Mouse (Mus musculus): ENCODE results near the gene Hist1h2bm. TPM values are rescaled to one million over a fixed set of nuclear protein-coding genes. Genes with fewer than 3 reads are reported as not detected.
"Not testable (repeated sequence)": the region's sequence is repeated elsewhere in the genome, so short reads cannot be mapped to it uniquely, and the experiment has no call there.

Gene Hist1h2bm
- total and polyA plus RNA-seq, 2 experiments from 2014 or later, result 0.51 to 468 TPM

GRCm38 (mm10) chr13:21753051-21753523 lies 31.2 kb downstream of the Hist1h2bm start:
- Histone ChIP-seq H3K27ac (ENCODE audit: low read depth, low read length) (peak overlapping the region; percentile 84), H3K4me1 (ENCODE audit: insufficient read depth, low read length) (no peaks in the 10 kb centered on the region), H3K9me3 (ENCODE audit: low read length) (no peaks in the 10 kb centered on the region), H3K36me3 (ENCODE audit: insufficient read depth, low read length) (no peaks in the 10 kb centered on the region), H3K27me3 (ENCODE audit: insufficient read depth, low read length) (no peaks in the 10 kb centered on the region), H3K4me3 (ENCODE audit: low read depth, low read length) (peak overlapping the region; percentile 39), H3K9ac (replicated peaks; ENCODE audit: low read length, poor library complexity, severe bottlenecking) (0 out of 2 replicates have a peak overlapping the region, but pooled peaks have one; percentile 24), H3K4me2 (ENCODE audit: low read depth, low read length, poor library complexity, severe bottlenecking) (peak overlapping the region; percentile 61)
- ATAC-seq (ENCODE audit: low FRiP score), result no peak
- no peak for DNase-seq (ENCODE audit: low spot score)
- TF ChIP-seq CTCF (IDR thresholded peaks at IDR 0.05), result no peak
- WGBS, result under 1% methylated on average over 10 of the region's 10 CpGs

GRCm38 (mm10) chr13:21753524-21754285 lies 31.9 kb downstream of the Hist1h2bm start, which contains the start of the genes Hist1h2ak and Hist1h2bn:
Hist1h2ak (minus strand) TSS chr13:21753827.
Hist1h2bn (plus strand) TSS chr13:21754123.
- 0 out of 2 replicates have a peak within 1 kb of the TSS, but pooled peaks have one; percentile 24 for H3K9ac ChIP-seq (replicated peaks; ENCODE audit: low read length, poor library complexity, severe bottlenecking)
- ATAC-seq (ENCODE audit: low FRiP score), result peak; percentile 97
- H3K27ac ChIP-seq (ENCODE audit: low read depth, low read length), result peak within 1 kb of the TSS; percentile 84
- not testable (repeated sequence) for H3K9me3 ChIP-seq (ENCODE audit: low read length); H3K36me3 ChIP-seq (ENCODE audit: insufficient read depth, low read length); H3K4me1 ChIP-seq (ENCODE audit: insufficient read depth, low read length); H3K27me3 ChIP-seq (ENCODE audit: insufficient read depth, low read length)
- DNase-seq (ENCODE audit: low spot score), result peak; percentile 97
- peak within 1 kb of the TSS; percentile 39 for H3K4me3 ChIP-seq (ENCODE audit: low read depth, low read length)
- peak; percentile 41 for TF ChIP-seq CTCF (IDR thresholded peaks at IDR 0.05)
- under 1% methylated on average over 30 of the region's 50 CpGs for WGBS
- H3K4me2 ChIP-seq (ENCODE audit: low read depth, low read length, poor library complexity, severe bottlenecking), result peak within 1 kb of the TSS; percentile 61

GRCm38 (mm10) chr13:21754294-21755001 lies 32.6 kb downstream of the Hist1h2bm start:
- H3K9me3 ChIP-seq (ENCODE audit: low read length); ATAC-seq (ENCODE audit: low FRiP score); H3K9ac ChIP-seq (replicated peaks; ENCODE audit: low read length, poor library complexity, severe bottlenecking); H3K4me1 ChIP-seq (ENCODE audit: insufficient read depth, low read length); H3K36me3 ChIP-seq (ENCODE audit: insufficient read depth, low read length); H3K27me3 ChIP-seq (ENCODE audit: insufficient read depth, low read length): not testable (repeated sequence)
- H3K4me2 ChIP-seq (ENCODE audit: low read depth, low read length, poor library complexity, severe bottlenecking), result peak overlapping the region; percentile 61
- WGBS, result under 1% methylated on average over 23 of the region's 26 CpGs
- peak; percentile 67 for DNase-seq (ENCODE audit: low spot score)
- H3K4me3 ChIP-seq (ENCODE audit: low read depth, low read length), result peak overlapping the region; percentile 39
- H3K27ac ChIP-seq (ENCODE audit: low read depth, low read length), result peak overlapping the region; percentile 84; the same call in 1 of the 2 replicates

- no peaks in the 10 kb centered on the region for H3K27me3 ChIP-seq (ENCODE audit: insufficient read depth, low read length)
- no peak overlapping the region for H3K4me2 ChIP-seq (ENCODE audit: low read depth, low read length, poor library complexity, severe bottlenecking)
Observed at GRCm38 (mm10) chr13:21755707-21756106, 33.9 kb downstream of the Hist1h2bm start.

More at GRCm38 (mm10) chr13:21755707-21756106, 33.9 kb downstream of the Hist1h2bm start:
- H3K4me3 ChIP-seq (ENCODE audit: low read depth, low read length), result no peak overlapping the region
- DNase-seq (ENCODE audit: low spot score) (no peak), ATAC-seq (ENCODE audit: low FRiP score) (no peak)
- H3K9me3 ChIP-seq (ENCODE audit: low read length), result no peaks in the 10 kb centered on the region
- no peaks in the 10 kb centered on the region for H3K4me1 ChIP-seq (ENCODE audit: insufficient read depth, low read length)
- H3K9ac ChIP-seq (replicated peaks; ENCODE audit: low read length, poor library complexity, severe bottlenecking), result no peak overlapping the region
- no peak for TF ChIP-seq CTCF (IDR thresholded peaks at IDR 0.05)
- no peak overlapping the region for H3K27ac ChIP-seq (ENCODE audit: low read depth, low read length)
- 77% methylated on average over 1 of the region's 1 CpGs for WGBS
- H3K36me3 ChIP-seq (ENCODE audit: insufficient read depth, low read length), result no peaks in the 10 kb centered on the region

Small RNA genes lying within 50 kb of the gene (microRNA-seq; reads per million reads assigned to microRNA genes)
- not detected for gene Gm44357 (ENCODE audit: borderline number of aligned reads)
- not detected for gene Gm44367 (ENCODE audit: borderline number of aligned reads)
- not detected for gene Gm44454 (ENCODE audit: borderline number of aligned reads)

Other genes starting within 250 kb of the Hist1h2bm start
Only the 30 nearest of the 31 such genes appear.
- gene Gm10065, start 242.6 kb upstream of the Hist1h2bm start, total RNA-seq (2014; rRNA removed), result not detected in 2 replicates
- gene Gm10065, start 242.6 kb upstream of the Hist1h2bm start, polyA plus RNA-seq (2015; fragmentation: Nextera tagmentation; extraction: Ambion mirVana), result not detected in 2 replicates
- 0.22 and 0.28 TPM in 2 replicates for gene AK157302, start 226.8 kb upstream of the Hist1h2bm start, total RNA-seq (2014; rRNA removed)
- 0.49 and 0.74 TPM in 2 replicates for gene AK157302, start 226.8 kb upstream of the Hist1h2bm start, polyA plus RNA-seq (2015; fragmentation: Nextera tagmentation; extraction: Ambion mirVana)
- 6.7 and 16.8 TPM in 2 replicates for gene Gm11273, start 220.6 kb upstream of the Hist1h2bm start, total RNA-seq (2014; rRNA removed)
- 6.4 and 10.6 TPM in 2 replicates for gene Gm11273, start 220.6 kb upstream of the Hist1h2bm start, polyA plus RNA-seq (2015; fragmentation: Nextera tagmentation; extraction: Ambion mirVana)
- 6.9 and 10.6 TPM in 2 replicates for gene Zkscan8, start 190.9 kb upstream of the Hist1h2bm start, total RNA-seq (2014; rRNA removed)
- gene Zkscan8, start 190.9 kb upstream of the Hist1h2bm start, polyA plus RNA-seq (2015; fragmentation: Nextera tagmentation; extraction: Ambion mirVana), result 1.4 and 1.9 TPM in 2 replicates
- gene Olfr1366, start 179.2 kb upstream of the Hist1h2bm start, total RNA-seq (2014; rRNA removed), result not detected in 2 replicates
- 0.05 and 0.12 TPM in 2 replicates for gene Olfr1366, start 179.2 kb upstream of the Hist1h2bm start, polyA plus RNA-seq (2015; fragmentation: Nextera tagmentation; extraction: Ambion mirVana)
- not detected in 2 replicates for gene Olfr1535, start 162.2 kb upstream of the Hist1h2bm start, total RNA-seq (2014; rRNA removed)
- 0.07 and 0.10 TPM in 2 replicates for gene Olfr1535, start 162.2 kb upstream of the Hist1h2bm start, polyA plus RNA-seq (2015; fragmentation: Nextera tagmentation; extraction: Ambion mirVana)
- not detected in 2 replicates for gene Olfr1364, start 140.3 kb upstream of the Hist1h2bm start, total RNA-seq (2014; rRNA removed)
- gene Olfr1364, start 140.3 kb upstream of the Hist1h2bm start, polyA plus RNA-seq (2015; fragmentation: Nextera tagmentation; extraction: Ambion mirVana), result not detected in 2 replicates
- not detected in 2 replicates for gene Olfr1362, start 108.0 kb upstream of the Hist1h2bm start, total RNA-seq (2014; rRNA removed)
- not detected in 2 replicates for gene Olfr1362, start 108.0 kb upstream of the Hist1h2bm start, polyA plus RNA-seq (2015; fragmentation: Nextera tagmentation; extraction: Ambion mirVana)
- not detected in 2 replicates for gene Olfr11, start 79.5 kb upstream of the Hist1h2bm start, total RNA-seq (2014; rRNA removed)
- not detected in 2 replicates for gene Olfr11, start 79.5 kb upstream of the Hist1h2bm start, polyA plus RNA-seq (2015; fragmentation: Nextera tagmentation; extraction: Ambion mirVana)
- gene Olfr1361, start 58.7 kb upstream of the Hist1h2bm start, total RNA-seq (2014; rRNA removed), result not detected in 2 replicates
- gene Olfr1361, start 58.7 kb upstream of the Hist1h2bm start, polyA plus RNA-seq (2015; fragmentation: Nextera tagmentation; extraction: Ambion mirVana), result not detected in 2 replicates
- not detected in 2 replicates for gene Olfr1360, start 44.6 kb upstream of the Hist1h2bm start, total RNA-seq (2014; rRNA removed)
- not detected in 2 replicates for gene Olfr1360, start 44.6 kb upstream of the Hist1h2bm start, polyA plus RNA-seq (2015; fragmentation: Nextera tagmentation; extraction: Ambion mirVana)
- gene Olfr1359, start 23.9 kb upstream of the Hist1h2bm start, total RNA-seq (2014; rRNA removed), result not detected in 2 replicates
- gene Olfr1359, start 23.9 kb upstream of the Hist1h2bm start, polyA plus RNA-seq (2015; fragmentation: Nextera tagmentation; extraction: Ambion mirVana), result not detected in 2 replicates
- gene Hist1h2bl, start 5.9 kb upstream of the Hist1h2bm start, total RNA-seq (2014; rRNA removed), result 87.0 and 175 TPM in 2 replicates
- not detected in 2 replicates for gene Hist1h2bl, start 5.9 kb upstream of the Hist1h2bm start, polyA plus RNA-seq (2015; fragmentation: Nextera tagmentation; extraction: Ambion mirVana)
- gene Hist1h2ai, start 5.6 kb upstream of the Hist1h2bm start, total RNA-seq (2014; rRNA removed), result 253 and 398 TPM in 2 replicates
- 3.2 and 3.5 TPM in 2 replicates for gene Hist1h2ai, start 5.6 kb upstream of the Hist1h2bm start, polyA plus RNA-seq (2015; fragmentation: Nextera tagmentation; extraction: Ambion mirVana)
- 258 and 532 TPM in 2 replicates for gene Hist1h3h, start 4.4 kb upstream of the Hist1h2bm start, total RNA-seq (2014; rRNA removed)
- 2.0 TPM in 1 of 2 replicates, not detected in the other for gene Hist1h3h, start 4.4 kb upstream of the Hist1h2bm start, polyA plus RNA-seq (2015; fragmentation: Nextera tagmentation; extraction: Ambion mirVana)
- gene Hist1h4j, start 13.0 kb downstream of the Hist1h2bm start, total RNA-seq (2014; rRNA removed), result 304 and 479 TPM in 2 replicates
- gene Hist1h4j, start 13.0 kb downstream of the Hist1h2bm start, polyA plus RNA-seq (2015; fragmentation: Nextera tagmentation; extraction: Ambion mirVana), result 0.32 TPM in 1 of 2 replicates, not detected in the other
- gene Hist1h4k, start 28.5 kb downstream of the Hist1h2bm start, total RNA-seq (2014; rRNA removed), result 386 and 434 TPM in 2 replicates
- 0.80 and 2.1 TPM in 2 replicates for gene Hist1h4k, start 28.5 kb downstream of the Hist1h2bm start, polyA plus RNA-seq (2015; fragmentation: Nextera tagmentation; extraction: Ambion mirVana)
- 254 and 276 TPM in 2 replicates for gene Hist1h2ak, start 31.8 kb downstream of the Hist1h2bm start, total RNA-seq (2014; rRNA removed)
- gene Hist1h2ak, start 31.8 kb downstream of the Hist1h2bm start, polyA plus RNA-seq (2015; fragmentation: Nextera tagmentation; extraction: Ambion mirVana), result 2.4 and 4.6 TPM in 2 replicates
- gene Hist1h2bn, start 32.1 kb downstream of the Hist1h2bm start, total RNA-seq (2014; rRNA removed), result 212 and 326 TPM in 2 replicates
- gene Hist1h2bn, start 32.1 kb downstream of the Hist1h2bm start, polyA plus RNA-seq (2015; fragmentation: Nextera tagmentation; extraction: Ambion mirVana), result not detected in 2 replicates
- 54.7 and 116 TPM in 2 replicates for gene Hist1h1b, start 58.6 kb downstream of the Hist1h2bm start, total RNA-seq (2014; rRNA removed)
- gene Hist1h1b, start 58.6 kb downstream of the Hist1h2bm start, polyA plus RNA-seq (2015; fragmentation: Nextera tagmentation; extraction: Ambion mirVana), result 2.0 TPM in 2 replicates
- 282 and 525 TPM in 2 replicates for gene Hist1h3i, start 61.3 kb downstream of the Hist1h2bm start, total RNA-seq (2014; rRNA removed)
- 8.2 and 10.0 TPM in 2 replicates for gene Hist1h3i, start 61.3 kb downstream of the Hist1h2bm start, polyA plus RNA-seq (2015; fragmentation: Nextera tagmentation; extraction: Ambion mirVana)
- gene Hist1h2an, start 65.2 kb downstream of the Hist1h2bm start, total RNA-seq (2014; rRNA removed), result 145 and 318 TPM in 2 replicates
- gene Hist1h2an, start 65.2 kb downstream of the Hist1h2bm start, polyA plus RNA-seq (2015; fragmentation: Nextera tagmentation; extraction: Ambion mirVana), result not detected in 2 replicates
- gene Hist1h2bp, start 65.4 kb downstream of the Hist1h2bm start, total RNA-seq (2014; rRNA removed), result 41.9 and 77.2 TPM in 2 replicates
- gene Hist1h2bp, start 65.4 kb downstream of the Hist1h2bm start, polyA plus RNA-seq (2015; fragmentation: Nextera tagmentation; extraction: Ambion mirVana), result 0.48 and 0.76 TPM in 2 replicates
- 213 and 311 TPM in 2 replicates for gene Hist1h2bq, start 88.2 kb downstream of the Hist1h2bm start, total RNA-seq (2014; rRNA removed)
- 2.7 and 3.8 TPM in 2 replicates for gene Hist1h2bq, start 88.2 kb downstream of the Hist1h2bm start, polyA plus RNA-seq (2015; fragmentation: Nextera tagmentation; extraction: Ambion mirVana)
- not detected in 2 replicates for gene Hist1h2ao, start 88.4 kb downstream of the Hist1h2bm start, total RNA-seq (2014; rRNA removed)
- gene Hist1h2ao, start 88.4 kb downstream of the Hist1h2bm start, polyA plus RNA-seq (2015; fragmentation: Nextera tagmentation; extraction: Ambion mirVana), result not detected in 2 replicates
- 2.3 TPM in 1 of 2 replicates, not detected in the other for gene Hist1h4m, start 89.7 kb downstream of the Hist1h2bm start, total RNA-seq (2014; rRNA removed)
- 1.8 TPM in 1 of 2 replicates, not detected in the other for gene Hist1h4m, start 89.7 kb downstream of the Hist1h2bm start, polyA plus RNA-seq (2015; fragmentation: Nextera tagmentation; extraction: Ambion mirVana)
- gene Hist1h4n, start 110.2 kb downstream of the Hist1h2bm start, total RNA-seq (2014; rRNA removed), result 1,387 and 1,972 TPM in 2 replicates
- 1.7 and 2.3 TPM in 2 replicates for gene Hist1h4n, start 110.2 kb downstream of the Hist1h2bm start, polyA plus RNA-seq (2015; fragmentation: Nextera tagmentation; extraction: Ambion mirVana)
- gene Hist1h2ap, start 111.5 kb downstream of the Hist1h2bm start, total RNA-seq (2014; rRNA removed), result 409 and 620 TPM in 2 replicates
- 282 and 299 TPM in 2 replicates for gene Hist1h2ap, start 111.5 kb downstream of the Hist1h2bm start, polyA plus RNA-seq (2015; fragmentation: Nextera tagmentation; extraction: Ambion mirVana)
- 112 and 283 TPM in 2 replicates for gene Hist1h2br, start 111.7 kb downstream of the Hist1h2bm start, total RNA-seq (2014; rRNA removed)
- gene Hist1h2br, start 111.7 kb downstream of the Hist1h2bm start, polyA plus RNA-seq (2015; fragmentation: Nextera tagmentation; extraction: Ambion mirVana), result 3.0 and 4.0 TPM in 2 replicates
- 8.1 and 9.8 TPM in 2 replicates for gene Zfp184, start 223.1 kb downstream of the Hist1h2bm start, total RNA-seq (2014; rRNA removed)
- 7.5 and 8.4 TPM in 2 replicates for gene Zfp184, start 223.1 kb downstream of the Hist1h2bm start, polyA plus RNA-seq (2015; fragmentation: Nextera tagmentation; extraction: Ambion mirVana)

Data from midbrain, postnatal 0 days (tissue).